Mouse (Mus musculus) hindbrain, embryonic 12.5 days (tissue): Measurements from ENCODE around the gene Eif4enif1. TPM values are rescaled to one million over a fixed set of nuclear protein-coding genes. Genes with fewer than 3 reads are reported as not detected.
"Not testable (repeated sequence)": the region's sequence is repeated elsewhere in the genome, so short reads cannot be mapped to it uniquely, and the experiment has no call there.

Source experiments
- ATAC-seq: fragments of 200-750 bp; cut with Nextera tagmentation; 2 replicates; pipeline ENCODE4 v1.8.0; 2017; ENCODE audit warnings: moderate TSS enrichment; ENCODE audit not compliant: low FRiP score
- H3K27ac ChIP-seq: fragments of 300-500 bp; sonication (generic); 2 replicates; pipeline ENCODE4 v1.5.1; 2016; ENCODE audit warnings: mild to moderate bottlenecking
- H3K27me3 ChIP-seq: fragments of 300-500 bp; sonication (generic); 2 replicates; pipeline ENCODE4 v1.6.1; 2016; ENCODE audit warnings: mild to moderate bottlenecking
- H3K36me3 ChIP-seq: fragments of 300-500 bp; sonication (generic); 2 replicates; pipeline ENCODE4 v1.6.1; 2016; ENCODE audit warnings: mild to moderate bottlenecking
- H3K4me1 ChIP-seq: fragments of 300-500 bp; sonication (generic); 2 replicates; pipeline ENCODE4 v1.6.1; 2016
- H3K4me2 ChIP-seq: fragments of 300-500 bp; sonication (generic); replicated peaks from 2 replicates; pipeline ENCODE4 v1.6.1; 2016; ENCODE audit warnings: mild to moderate bottlenecking
- H3K4me3 ChIP-seq: fragments of 300-500 bp; sonication (generic); 2 replicates; pipeline ENCODE4 v1.5.1; 2016; ENCODE audit warnings: mild to moderate bottlenecking
- H3K9ac ChIP-seq: fragments of 300-500 bp; sonication (generic); 2 replicates; pipeline ENCODE4 v1.6.1; 2016; ENCODE audit warnings: mild to moderate bottlenecking, moderate library complexity
- H3K9me3 ChIP-seq: fragments of 300-500 bp; sonication (generic); replicated peaks from 2 replicates; pipeline ENCODE4 v1.6.1; 2016; ENCODE audit warnings: mild to moderate bottlenecking
- WGBS: fragments of 180-500 bp; shearing (Covaris S2); methylation state at CpG from one replicate; pipeline ENCODE4 v1.1.7; 2016; 5-methylcytosine and 5-hydroxymethylcytosine counted together
- polyA plus RNA-seq: library from polyadenylated mRNA; unstranded; fragments of >200 nt; fragmentation: Nextera tagmentation; extraction: Ambion mirVana; gene quantifications from 2 replicates; pipeline ENCODE4 v1.2.1, GENCODE M21; 2016

Gene Eif4enif1
- polyA plus RNA-seq, 1 experiment from 2014 or later = 58.8 TPM

- not testable (repeated sequence) for H3K4me1 ChIP-seq, H3K9ac ChIP-seq, ATAC-seq, H3K4me3 ChIP-seq, H3K27me3 ChIP-seq, H3K36me3 ChIP-seq, H3K27ac ChIP-seq, H3K4me2 ChIP-seq
- 77% methylated on average over 4 of the region's 4 CpGs for WGBS
- peaks cover 17% of the 10 kb centered on the region; the same call in 1 of the 2 replicates for H3K9me3 ChIP-seq
These were observed 34.6 kb upstream of the Eif4enif1 start for GRCm38 (mm10) chr11:3167571-3168001.

- not testable (repeated sequence) for H3K9ac ChIP-seq, H3K4me2 ChIP-seq, H3K4me1 ChIP-seq, H3K36me3 ChIP-seq, H3K4me3 ChIP-seq, H3K27ac ChIP-seq, H3K27me3 ChIP-seq
- 80% methylated on average over 2 of the region's 2 CpGs for WGBS
- peak; percentile 49 for ATAC-seq
- peaks cover 20% of the 10 kb centered on the region; the same call in 1 of the 2 replicates for H3K9me3 ChIP-seq
These were observed 33.1 kb upstream of the Eif4enif1 start for GRCm38 (mm10) chr11:3169042-3169441.

- H3K27me3 ChIP-seq, H3K4me3 ChIP-seq, ATAC-seq, H3K4me1 ChIP-seq, H3K36me3 ChIP-seq, H3K27ac ChIP-seq, H3K9ac ChIP-seq, H3K4me2 ChIP-seq: not testable (repeated sequence)
- WGBS = 73% methylated on average over 1 of the region's 1 CpGs
- peaks cover 16% of the 10 kb centered on the region; the same call in 1 of the 2 replicates for H3K9me3 ChIP-seq
These were observed 30.3 kb upstream of the Eif4enif1 start for GRCm38 (mm10) chr11:3171931-3172330.

- H3K4me2 ChIP-seq, H3K4me3 ChIP-seq, H3K9ac ChIP-seq, ATAC-seq, H3K27me3 ChIP-seq, H3K27ac ChIP-seq, H3K4me1 ChIP-seq, H3K36me3 ChIP-seq: not testable (repeated sequence)
- 54% methylated on average over 5 of the region's 6 CpGs for WGBS
- peaks cover 14% of the 10 kb centered on the region; the same call in 1 of the 2 replicates for H3K9me3 ChIP-seq
These were observed 29.7 kb upstream of the Eif4enif1 start for GRCm38 (mm10) chr11:3172526-3172925.

GRCm38 (mm10) chr11:3173425-3174318 is 28.5 kb upstream of the Eif4enif1 start:
- H3K4me3 ChIP-seq, H3K27ac ChIP-seq, H3K9me3 ChIP-seq, H3K9ac ChIP-seq, H3K4me2 ChIP-seq, H3K36me3 ChIP-seq, H3K27me3 ChIP-seq, H3K4me1 ChIP-seq: not testable (repeated sequence)
- 87% methylated on average over 11 of the region's 11 CpGs for WGBS
- peak; percentile 52 for ATAC-seq

- H3K4me3 ChIP-seq, H3K27ac ChIP-seq, H3K9me3 ChIP-seq, H3K27me3 ChIP-seq, H3K4me1 ChIP-seq, H3K36me3 ChIP-seq, ATAC-seq, H3K4me2 ChIP-seq, H3K9ac ChIP-seq: not testable (repeated sequence)
- WGBS = 88% methylated on average over 6 of the region's 6 CpGs
These were observed 23.0 kb upstream of the Eif4enif1 start for GRCm38 (mm10) chr11:3178968-3179725.

GRCm38 (mm10) chr11:3179726-3180092 is 22.5 kb upstream of the Eif4enif1 start:
- not testable (repeated sequence) for H3K9me3 ChIP-seq, H3K9ac ChIP-seq, H3K36me3 ChIP-seq, H3K4me2 ChIP-seq, H3K4me1 ChIP-seq, H3K4me3 ChIP-seq, H3K27ac ChIP-seq, H3K27me3 ChIP-seq, ATAC-seq
- WGBS = 86% methylated on average over 7 of the region's 7 CpGs

- H3K9me3 ChIP-seq, H3K27me3 ChIP-seq, ATAC-seq, H3K4me3 ChIP-seq, H3K4me2 ChIP-seq, H3K36me3 ChIP-seq, H3K9ac ChIP-seq, H3K27ac ChIP-seq, H3K4me1 ChIP-seq: not testable (repeated sequence)
- WGBS = 74% methylated on average over 6 of the region's 6 CpGs
These were observed 21.6 kb upstream of the Eif4enif1 start for GRCm38 (mm10) chr11:3180510-3181160.

- not testable (repeated sequence) for H3K9me3 ChIP-seq, H3K4me1 ChIP-seq, ATAC-seq, H3K27ac ChIP-seq, H3K9ac ChIP-seq, H3K4me2 ChIP-seq, H3K27me3 ChIP-seq, H3K36me3 ChIP-seq, H3K4me3 ChIP-seq
- WGBS = 60% methylated on average over 4 of the region's 4 CpGs
These were observed 20.9 kb upstream of the Eif4enif1 start for GRCm38 (mm10) chr11:3181250-3181649.

- H3K9ac ChIP-seq, H3K9me3 ChIP-seq, H3K4me3 ChIP-seq, H3K4me1 ChIP-seq, H3K4me2 ChIP-seq, H3K27me3 ChIP-seq, H3K36me3 ChIP-seq, ATAC-seq, H3K27ac ChIP-seq: not testable (repeated sequence)
- WGBS = 42% methylated on average over 1 of the region's 1 CpGs
These were observed 20.2 kb upstream of the Eif4enif1 start for GRCm38 (mm10) chr11:3181971-3182370.

- not testable (repeated sequence) for H3K4me2 ChIP-seq, ATAC-seq
- 87% methylated on average over 1 of the region's 1 CpGs for WGBS
These were observed 19.5 kb upstream of the Eif4enif1 start for GRCm38 (mm10) chr11:3182707-3183106.

GRCm38 (mm10) chr11:3193363-3193762 is 8.8 kb upstream of the Eif4enif1 start, which contains the start of gene Sfi1:
Gene Sfi1 (minus strand): TSS chr11:3193463.
- H3K4me3 ChIP-seq = no peak within 1 kb of the TSS
- no peaks in the 10 kb centered on the region for H3K4me1 ChIP-seq
- WGBS = 85% methylated on average over 25 of the region's 25 CpGs
- no peak within 1 kb of the TSS for H3K27ac ChIP-seq
- no peaks in the 10 kb centered on the region for H3K27me3 ChIP-seq
- no peak for ATAC-seq
- H3K9ac ChIP-seq = no peak within 1 kb of the TSS
- H3K4me2 ChIP-seq = no peak within 1 kb of the TSS
- H3K36me3 ChIP-seq = no peaks in the 10 kb centered on the region
- no peaks in the 10 kb centered on the region for H3K9me3 ChIP-seq

More at GRCm38 (mm10) chr11:3182707-3183106, 19.5 kb upstream of the Eif4enif1 start:
- not testable (repeated sequence) for H3K27me3 ChIP-seq, H3K27ac ChIP-seq, H3K4me3 ChIP-seq, H3K9ac ChIP-seq, H3K4me1 ChIP-seq, H3K9me3 ChIP-seq, H3K36me3 ChIP-seq
